Mouse (Mus musculus): ENCODE data around the gene 3110009E18Rik. TPM values are rescaled to one million over a fixed set of nuclear protein-coding genes. Genes with fewer than 3 reads are reported as not detected.

3110009E18Rik gene
- polyA plus RNA-seq, 1 experiment from 2014 or later: 13.7 TPM

- H3K9ac ChIP-seq (ENCODE audit: low read depth, low read length): no peak overlapping the region
- peaks cover 13% of the 10 kb centered on the region for H3K36me3 ChIP-seq (ENCODE audit: control insufficient read depth, insufficient read depth, low read length)
- WGBS: 81% methylated on average over 11 of the region's 11 CpGs
- no peaks in the 10 kb centered on the region for H3K27me3 ChIP-seq (ENCODE audit: control insufficient read depth, insufficient read depth, low read depth, low read length)
- H3K4me3 ChIP-seq (ENCODE audit: low read depth, low read length): no peak overlapping the region
- no peak for ATAC-seq
- H3K4me2 ChIP-seq (ENCODE audit: low read length): no peak overlapping the region; the same call in 1 of the 2 replicates
- no peaks in the 10 kb centered on the region; the same call in 1 of the 2 replicates for H3K9me3 ChIP-seq (replicated peaks; ENCODE audit: control insufficient read depth, low read length, poor library complexity, severe bottlenecking)
- peaks cover 15% of the 10 kb centered on the region for H3K4me1 ChIP-seq (ENCODE audit: control insufficient read depth, insufficient read depth, low read length)
- peak overlapping the region; percentile 64 for H3K27ac ChIP-seq (ENCODE audit: low read length)
Measured at GRCm38 (mm10) chr1:120116106-120116505, 4.9 kb upstream of the 3110009E18Rik start.

- Histone ChIP-seq H3K36me3 (ENCODE audit: control insufficient read depth, insufficient read depth, low read length) (peaks cover 8% of the 10 kb centered on the region), H3K4me3 (ENCODE audit: low read depth, low read length) (peak overlapping the region; percentile 60), H3K27ac (ENCODE audit: low read length) (peak overlapping the region; percentile 14; the same call in 1 of the 2 replicates), H3K9me3 (replicated peaks; ENCODE audit: control insufficient read depth, low read length, poor library complexity, severe bottlenecking) (no peaks in the 10 kb centered on the region; the same call in 1 of the 2 replicates), H3K27me3 (ENCODE audit: control insufficient read depth, insufficient read depth, low read depth, low read length) (no peaks in the 10 kb centered on the region), H3K4me1 (ENCODE audit: control insufficient read depth, insufficient read depth, low read length) (peaks cover 20% of the 10 kb centered on the region), H3K9ac (ENCODE audit: low read depth, low read length) (peak overlapping the region; percentile 32; the same call in 1 of the 2 replicates), H3K4me2 (ENCODE audit: low read length) (peak overlapping the region; percentile 60)
- ATAC-seq: no peak
- WGBS: 91% methylated on average over 2 of the region's 2 CpGs
Measured at GRCm38 (mm10) chr1:120118854-120119253, 2.1 kb upstream of the 3110009E18Rik start.

- Histone ChIP-seq H3K4me1 (ENCODE audit: control insufficient read depth, insufficient read depth, low read length) (peaks cover 20% of the 10 kb centered on the region), H3K4me2 (ENCODE audit: low read length) (peak overlapping the region; percentile 60), H3K4me3 (ENCODE audit: low read depth, low read length) (peak overlapping the region; percentile 60), H3K27me3 (ENCODE audit: control insufficient read depth, insufficient read depth, low read depth, low read length) (no peaks in the 10 kb centered on the region), H3K9ac (ENCODE audit: low read depth, low read length) (peak overlapping the region; percentile 32; the same call in 1 of the 2 replicates), H3K27ac (ENCODE audit: low read length) (0 out of 2 replicates have a peak overlapping the region, but pooled peaks have one; percentile 14), H3K36me3 (ENCODE audit: control insufficient read depth, insufficient read depth, low read length) (peaks cover 5% of the 10 kb centered on the region), H3K9me3 (replicated peaks; ENCODE audit: control insufficient read depth, low read length, poor library complexity, severe bottlenecking) (no peaks in the 10 kb centered on the region; the same call in 1 of the 2 replicates)
- WGBS: 88% methylated on average over 4 of the region's 4 CpGs
- no peak for ATAC-seq
Measured at GRCm38 (mm10) chr1:120119389-120119788, 1.6 kb upstream of the 3110009E18Rik start.

- H3K4me3 ChIP-seq (ENCODE audit: low read depth, low read length): peak overlapping the region; percentile 60
Measured at GRCm38 (mm10) chr1:120120141-120120968, 632 bp upstream of the 3110009E18Rik start.

GRCm38 (mm10) chr1:120121930-120122530 is 1.0 kb downstream of the 3110009E18Rik start:
- Histone ChIP-seq H3K9me3 (replicated peaks; ENCODE audit: control insufficient read depth, low read length, poor library complexity, severe bottlenecking) (no peaks in the 10 kb centered on the region), H3K4me1 (ENCODE audit: control insufficient read depth, insufficient read depth, low read length) (peaks cover 20% of the 10 kb centered on the region), H3K4me2 (ENCODE audit: low read length) (peak overlapping the region; percentile 60), H3K36me3 (ENCODE audit: control insufficient read depth, insufficient read depth, low read length) (no peaks in the 10 kb centered on the region), H3K27ac (ENCODE audit: low read length) (no peak overlapping the region; the same call in 1 of the 2 replicates), H3K4me3 (ENCODE audit: low read depth, low read length) (peak overlapping the region; percentile 60), H3K27me3 (ENCODE audit: control insufficient read depth, insufficient read depth, low read depth, low read length) (no peaks in the 10 kb centered on the region), H3K9ac (ENCODE audit: low read depth, low read length) (no peak overlapping the region)
- no peak for ATAC-seq
- 91% methylated on average over 9 of the region's 9 CpGs for WGBS

More at GRCm38 (mm10) chr1:120120141-120120968, 632 bp upstream of the 3110009E18Rik start:
- H3K36me3 ChIP-seq (ENCODE audit: control insufficient read depth, insufficient read depth, low read length): no peaks in the 10 kb centered on the region
- no peaks in the 10 kb centered on the region for H3K27me3 ChIP-seq (ENCODE audit: control insufficient read depth, insufficient read depth, low read depth, low read length)
- peak overlapping the region; percentile 79 for H3K9ac ChIP-seq (ENCODE audit: low read depth, low read length)
- peaks cover 20% of the 10 kb centered on the region for H3K4me1 ChIP-seq (ENCODE audit: control insufficient read depth, insufficient read depth, low read length)
- peak; percentile 69 for ATAC-seq
- H3K9me3 ChIP-seq (replicated peaks; ENCODE audit: control insufficient read depth, low read length, poor library complexity, severe bottlenecking): no peaks in the 10 kb centered on the region
- peak overlapping the region; percentile 89 for H3K27ac ChIP-seq (ENCODE audit: low read length)
- WGBS: 4% methylated on average over 24 of the region's 24 CpGs
- peak overlapping the region; percentile 60 for H3K4me2 ChIP-seq (ENCODE audit: low read length)

GRCm38 (mm10) chr1:120122634-120123383 is 1.8 kb downstream of the 3110009E18Rik start:
- H3K4me2 ChIP-seq (ENCODE audit: low read length): no peak overlapping the region
- H3K9me3 ChIP-seq (replicated peaks; ENCODE audit: control insufficient read depth, low read length, poor library complexity, severe bottlenecking): no peaks in the 10 kb centered on the region
- no peak overlapping the region for H3K4me3 ChIP-seq (ENCODE audit: low read depth, low read length)
- ATAC-seq: no peak
- H3K27me3 ChIP-seq (ENCODE audit: control insufficient read depth, insufficient read depth, low read depth, low read length): no peaks in the 10 kb centered on the region
- WGBS: 96% methylated on average over 8 of the region's 8 CpGs
- H3K9ac ChIP-seq (ENCODE audit: low read depth, low read length): no peak overlapping the region
- H3K36me3 ChIP-seq (ENCODE audit: control insufficient read depth, insufficient read depth, low read length): no peaks in the 10 kb centered on the region
- H3K4me1 ChIP-seq (ENCODE audit: control insufficient read depth, insufficient read depth, low read length): peaks cover 20% of the 10 kb centered on the region
- no peak overlapping the region for H3K27ac ChIP-seq (ENCODE audit: low read length)

GRCm38 (mm10) chr1:120124839-120125238 is 3.9 kb downstream of the 3110009E18Rik start:
- H3K9me3 ChIP-seq (replicated peaks; ENCODE audit: control insufficient read depth, low read length, poor library complexity, severe bottlenecking): no peaks in the 10 kb centered on the region
- peaks cover 9% of the 10 kb centered on the region for H3K4me1 ChIP-seq (ENCODE audit: control insufficient read depth, insufficient read depth, low read length)
- no peaks in the 10 kb centered on the region for H3K36me3 ChIP-seq (ENCODE audit: control insufficient read depth, insufficient read depth, low read length)
- H3K27me3 ChIP-seq (ENCODE audit: control insufficient read depth, insufficient read depth, low read depth, low read length): no peaks in the 10 kb centered on the region
- H3K9ac ChIP-seq (ENCODE audit: low read depth, low read length): no peak overlapping the region
- ATAC-seq: no peak
- H3K27ac ChIP-seq (ENCODE audit: low read length): no peak overlapping the region
- 71% methylated on average over 4 of the region's 4 CpGs for WGBS
- H3K4me2 ChIP-seq (ENCODE audit: low read length): no peak overlapping the region
- H3K4me3 ChIP-seq (ENCODE audit: low read depth, low read length): no peak overlapping the region

- Histone ChIP-seq H3K9me3 (replicated peaks; ENCODE audit: control insufficient read depth, low read length, poor library complexity, severe bottlenecking) (no peaks in the 10 kb centered on the region), H3K4me1 (ENCODE audit: control insufficient read depth, insufficient read depth, low read length) (peaks cover 5% of the 10 kb centered on the region; the same call in 1 of the 2 replicates), H3K27me3 (ENCODE audit: control insufficient read depth, insufficient read depth, low read depth, low read length) (no peaks in the 10 kb centered on the region), H3K9ac (ENCODE audit: low read depth, low read length) (no peak overlapping the region), H3K36me3 (ENCODE audit: control insufficient read depth, insufficient read depth, low read length) (no peaks in the 10 kb centered on the region), H3K4me3 (ENCODE audit: low read depth, low read length) (no peak overlapping the region), H3K4me2 (ENCODE audit: low read length) (no peak overlapping the region), H3K27ac (ENCODE audit: low read length) (no peak overlapping the region)
- ATAC-seq: no peak
- WGBS: 79% methylated on average over 6 of the region's 6 CpGs
Measured at GRCm38 (mm10) chr1:120125471-120125870, 4.5 kb downstream of the 3110009E18Rik start.

Data from midbrain, embryonic 16.5 days (tissue).